Mouse (Mus musculus) hematopoietic stem cell, adult 5-6 weeks (primary cell): ENCODE measurements at regions not wholly inside any gene's neighbourhood (a gene's known extent, or its start where the extent isn't known, plus 50 kb on each side); places are given as distances from the start of the nearest gene placed in this dataset.

Experiments used
- ATAC-seq, 2 experiments: fragments of 125-278 bp in 1 of 2; replicated peaks in 1 of 2; 2 replicates each; pipeline ENCODE4 v1.8.0; 2016 to 2017; ENCODE audit warnings: inconsistent platforms in 2 of 2, mild to moderate bottlenecking in 2 of 2, moderate number of reproducible peaks in 2 of 2, low read depth in 1 of 2, moderate TSS enrichment in 1 of 2; ENCODE audit not compliant: low FRiP score in 2 of 2, poor library complexity in 2 of 2, severe bottlenecking in 2 of 2, insufficient read depth in 1 of 2, low TSS enrichment in 1 of 2

GRCm38 (mm10) chr13:90823877-90824276 lies 81.3 kb downstream of the Atp6ap1l start:
- ATAC-seq = no peak

- ATAC-seq = no peak
Observed at GRCm38 (mm10) chr13:90821898-90822297, 83.3 kb downstream of the Atp6ap1l start.

- ATAC-seq = no peak
Observed at GRCm38 (mm10) chr13:90820453-90820852, 84.7 kb downstream of the Atp6ap1l start.

- no peak for ATAC-seq
Observed at GRCm38 (mm10) chr13:90819934-90820333, 85.2 kb downstream of the Atp6ap1l start.

- no peak for ATAC-seq
Observed at GRCm38 (mm10) chr13:90814174-90814865, 90.8 kb downstream of the Atp6ap1l start.

- ATAC-seq = no peak
Observed at GRCm38 (mm10) chr13:90810011-90810410, 95.1 kb downstream of the Atp6ap1l start.

GRCm38 (mm10) chr13:90799641-90800040 lies 105.5 kb downstream of the Atp6ap1l start:
- ATAC-seq = no peak

- no peak for ATAC-seq
Observed at GRCm38 (mm10) chr13:90798791-90799542, 106.2 kb downstream of the Atp6ap1l start.

GRCm38 (mm10) chr13:90798381-90798780 lies 106.8 kb downstream of the Atp6ap1l start:
- no peak for ATAC-seq

- no peak for ATAC-seq
Observed at GRCm38 (mm10) chr13:90797209-90797608, 107.9 kb downstream of the Atp6ap1l start.

GRCm38 (mm10) chr13:90796809-90797208 lies 108.3 kb downstream of the Atp6ap1l start:
- ATAC-seq = no peak

- ATAC-seq = no peak
Observed at GRCm38 (mm10) chr13:90782435-90782834, 122.7 kb downstream of the Atp6ap1l start.

GRCm38 (mm10) chr13:90781974-90782373 lies 123.2 kb downstream of the Atp6ap1l start:
- no peak for ATAC-seq

GRCm38 (mm10) chr13:90777952-90778298 lies 127.2 kb downstream of the Atp6ap1l start:
- no peak; a peak in 1 of 4 replicates for ATAC-seq

GRCm38 (mm10) chr13:90777123-90777951 lies 127.8 kb downstream of the Atp6ap1l start:
- ATAC-seq = no peak

GRCm38 (mm10) chr13:90762154-90762553 lies 143.0 kb downstream of the Atp6ap1l start:
- ATAC-seq = no peak

- ATAC-seq = no peak
Observed at GRCm38 (mm10) chr13:90760516-90761050, 144.6 kb downstream of the Atp6ap1l start.

- no peak for ATAC-seq
Observed at GRCm38 (mm10) chr13:90754451-90754850, 150.7 kb downstream of the Atp6ap1l start.
